Mouse (Mus musculus) heart, adult 9 months (tissue): Measurements from ENCODE around the gene Gm20822.
"Not testable (repeated sequence)": the region's sequence is repeated elsewhere in the genome, so short reads cannot be mapped to it uniquely, and the experiment has no call there.

Experiments used
- DNase-seq, 2 experiments: peaks; one replicate each; pipeline ENCODE4 v3.0.0; 2022; ENCODE audit warnings: low spot score in 2 of 2

Gene Gm20822

GRCm38 (mm10) chrY:15884671-15885070 lies at the start of gene Gm20822:
Gm20822 (minus strand) TSS chrY:15884771.
- DNase-seq = not testable (repeated sequence)
